Mouse (Mus musculus) erythroblast, embryonic 14.5 days (primary cell): Measurements from ENCODE around the gene Ikbke.

Experiments used
- GATA1 ChIP-seq: IDR thresholded peaks from 2 replicates; pipeline ENCODE4 v1.6.1; 2012; ENCODE audit warnings: low read length, inconsistent platforms, mixed read lengths
- TAL1 ChIP-seq: IDR thresholded peaks from 3 replicates; pipeline ENCODE4 v1.6.1; 2012; ENCODE audit warnings: low read length, inconsistent platforms, mixed read lengths

DNA sequence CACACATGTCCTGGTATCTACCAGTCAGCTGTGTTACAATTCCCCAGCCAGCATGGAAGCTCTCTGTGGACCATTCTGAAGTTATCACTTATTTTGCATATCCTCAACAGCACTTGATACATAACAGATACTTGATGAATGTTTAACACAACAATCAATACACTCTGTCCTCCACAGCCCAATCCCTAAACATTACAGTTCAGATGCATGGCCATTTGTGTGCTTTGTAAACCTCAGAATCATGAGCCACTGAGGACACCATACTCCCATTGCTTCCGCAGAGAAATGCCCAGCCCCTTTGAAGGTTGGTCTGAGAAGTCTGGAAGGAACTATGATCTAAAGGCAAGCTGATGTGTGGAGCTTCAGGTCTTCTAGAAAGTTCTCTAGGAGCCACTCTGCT, 67.8 kb downstream of the Ikbke start:
- TF ChIP-seq GATA1 (no peak), TAL1 (no peak)
